Mouse (Mus musculus) limb, embryonic 12.5 days (tissue): ENCODE results near the gene Tas2r131. TPM values are rescaled to one million over a fixed set of nuclear protein-coding genes. Genes with fewer than 3 reads are reported as not detected.
"Not testable (repeated sequence)": the region's sequence is repeated elsewhere in the genome, so short reads cannot be mapped to it uniquely, and the experiment has no call there.

ENCODE experiments used
- ATAC-seq: fragments of 200-750 bp; cut with Nextera tagmentation; 2 replicates; pipeline ENCODE4 v1.8.0; 2017; ENCODE audit warnings: low read depth, moderate TSS enrichment; ENCODE audit not compliant: insufficient number of reproducible peaks, insufficient read depth, low FRiP score, low TSS enrichment
- H3K27ac ChIP-seq: fragments of 300-500 bp; sonication (generic); 2 replicates; pipeline ENCODE4 v1.5.1; 2016; ENCODE audit warnings: mild to moderate bottlenecking, moderate library complexity
- H3K27me3 ChIP-seq: fragments of 300-500 bp; sonication (generic); 2 replicates; pipeline ENCODE4 v1.6.1; 2016; ENCODE audit warnings: mild to moderate bottlenecking, moderate library complexity
- H3K36me3 ChIP-seq: fragments of 300-500 bp; sonication (generic); 2 replicates; pipeline ENCODE4 v1.6.1; 2016; ENCODE audit warnings: mild to moderate bottlenecking, moderate library complexity
- H3K4me1 ChIP-seq: fragments of 300-500 bp; sonication (generic); replicated peaks from 2 replicates; pipeline ENCODE4 v1.6.1; 2016
- H3K4me2 ChIP-seq: fragments of 300-500 bp; sonication (generic); 2 replicates; pipeline ENCODE4 v1.6.1; 2016; ENCODE audit warnings: mild to moderate bottlenecking, moderate library complexity
- H3K4me3 ChIP-seq: fragments of 300-500 bp; sonication (generic); replicated peaks from 2 replicates; pipeline ENCODE4 v1.5.1; 2016; ENCODE audit warnings: mild to moderate bottlenecking
- H3K9ac ChIP-seq: fragments of 300-500 bp; sonication (generic); replicated peaks from 2 replicates; pipeline ENCODE4 v1.6.1; 2016; ENCODE audit warnings: mild to moderate bottlenecking, moderate library complexity
- H3K9me3 ChIP-seq: fragments of 300-500 bp; sonication (generic); 2 replicates; pipeline ENCODE4 v1.6.1; 2016; ENCODE audit warnings: mild to moderate bottlenecking, moderate library complexity
- WGBS: fragments of 180-500 bp; shearing (Covaris S2); methylation state at CpG from one replicate; pipeline ENCODE4 v1.1.7; 2016; 5-methylcytosine and 5-hydroxymethylcytosine counted together
- polyA plus RNA-seq: library from polyadenylated mRNA; unstranded; fragments of >200 nt; fragmentation: Nextera tagmentation; extraction: Ambion mirVana; gene quantifications from 2 replicates; pipeline ENCODE4 v1.2.1, GENCODE M21; 2016

Gene Tas2r131
- not detected in 2 replicates for polyA plus RNA-seq

DNA sequence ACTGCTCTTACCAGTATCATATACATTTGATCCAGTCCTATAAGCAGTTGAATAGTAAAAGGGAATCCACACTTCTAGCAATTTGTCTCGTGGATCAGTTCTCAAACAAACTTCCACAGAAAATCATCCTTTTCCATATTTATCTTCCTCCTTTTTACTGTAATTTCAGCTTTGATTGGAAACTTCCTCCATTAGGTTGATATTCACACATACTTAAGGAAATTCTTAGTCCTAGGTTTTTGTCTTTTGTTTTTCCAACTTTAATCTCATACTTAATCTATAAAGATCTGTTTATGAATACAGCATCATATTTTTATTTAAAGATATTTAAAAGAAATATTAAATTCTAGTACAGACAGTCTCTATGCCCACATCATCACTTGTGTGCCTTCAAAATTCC lies at the start of gene Tas2r131:
Tas2r131 (minus strand) TSS at position 101 of the 400 bp plus-strand sequence.
- WGBS = 76% methylated on average over 1 of the region's 1 CpGs

GRCm38 (mm10) chr6:132980865-132981264 lies 23.1 kb upstream of the Tas2r131 start, which contains the start of gene Tas2r109:
TSS of gene Tas2r109 (minus strand) at chr6:132980965.
- Histone ChIP-seq H3K9me3 (no peaks in the 10 kb centered on the region), H3K9ac (no peak within 1 kb of the TSS), H3K4me1 (no peaks in the 10 kb centered on the region), H3K27me3 (no peaks in the 10 kb centered on the region), H3K27ac (no peak within 1 kb of the TSS), H3K4me2 (no peak within 1 kb of the TSS), H3K4me3 (no peak within 1 kb of the TSS), H3K36me3 (no peaks in the 10 kb centered on the region)
- WGBS = 79% methylated on average over 2 of the region's 2 CpGs
- ATAC-seq = no peak

More for the DNA sequence above, at the start of gene Tas2r131:
- ATAC-seq = no peak
- Histone ChIP-seq H3K27me3 (no peaks in the 10 kb centered on the region), H3K9me3 (no peaks in the 10 kb centered on the region), H3K27ac (no peak within 1 kb of the TSS), H3K4me3 (no peak within 1 kb of the TSS), H3K36me3 (no peaks in the 10 kb centered on the region), H3K9ac (no peak within 1 kb of the TSS), H3K4me1 (no peaks in the 10 kb centered on the region), H3K4me2 (no peak within 1 kb of the TSS)

DNA sequence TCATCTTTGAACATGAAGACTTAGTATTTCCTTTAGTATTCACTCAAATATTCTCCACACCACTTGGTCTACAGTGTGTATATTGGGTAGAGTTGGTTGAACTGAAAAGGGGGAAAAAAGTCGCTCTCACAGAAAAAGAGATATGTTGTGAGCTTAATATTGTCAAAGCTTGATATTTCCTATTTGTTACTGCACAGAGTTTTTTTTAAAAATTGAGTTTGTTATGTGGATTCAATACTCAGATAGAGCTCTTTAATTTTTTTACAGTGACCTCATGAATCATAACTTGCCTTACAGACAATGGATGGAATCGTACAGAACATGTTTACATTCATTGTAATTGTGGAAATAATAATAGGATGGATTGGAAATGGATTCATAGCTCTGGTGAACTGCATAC lies 6.9 kb downstream of the Tas2r131 start, which contains the start of gene Tas2r129:
Tas2r129 (plus strand) TSS at position 301 of the 400 bp plus-strand sequence.
- Histone ChIP-seq H3K27ac (no peak within 1 kb of the TSS), H3K4me1 (no peaks in the 10 kb centered on the region), H3K4me2 (no peak within 1 kb of the TSS), H3K36me3 (no peaks in the 10 kb centered on the region), H3K4me3 (no peak within 1 kb of the TSS), H3K27me3 (no peaks in the 10 kb centered on the region), H3K9ac (no peak within 1 kb of the TSS), H3K9me3 (no peaks in the 10 kb centered on the region)
- 82% methylated on average over 2 of the region's 2 CpGs for WGBS
- ATAC-seq = no peak

DNA sequence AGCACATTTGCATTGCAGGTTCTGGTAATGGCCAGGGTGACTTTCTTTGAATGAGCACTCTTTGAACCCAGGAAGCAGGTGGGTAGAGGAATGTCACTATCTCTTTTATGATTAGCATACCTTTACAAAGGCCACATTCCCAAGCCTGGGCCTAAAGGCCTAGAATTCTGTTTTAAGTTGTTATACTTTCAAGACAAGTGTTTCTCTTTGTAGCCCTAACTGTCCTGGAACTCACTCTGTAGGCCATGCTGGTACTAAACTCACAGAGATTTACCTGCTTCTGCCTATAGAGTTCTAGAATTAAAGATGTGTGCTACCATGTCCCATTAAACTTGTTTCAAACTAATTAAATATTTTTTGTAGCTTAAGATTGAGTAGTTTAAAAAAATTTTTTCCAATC lies 16.3 kb downstream of the Tas2r131 start:
- not testable (repeated sequence) for H3K4me2 ChIP-seq, H3K27ac ChIP-seq, ATAC-seq, H3K27me3 ChIP-seq, H3K9ac ChIP-seq, H3K4me3 ChIP-seq, H3K4me1 ChIP-seq, H3K9me3 ChIP-seq, H3K36me3 ChIP-seq

DNA sequence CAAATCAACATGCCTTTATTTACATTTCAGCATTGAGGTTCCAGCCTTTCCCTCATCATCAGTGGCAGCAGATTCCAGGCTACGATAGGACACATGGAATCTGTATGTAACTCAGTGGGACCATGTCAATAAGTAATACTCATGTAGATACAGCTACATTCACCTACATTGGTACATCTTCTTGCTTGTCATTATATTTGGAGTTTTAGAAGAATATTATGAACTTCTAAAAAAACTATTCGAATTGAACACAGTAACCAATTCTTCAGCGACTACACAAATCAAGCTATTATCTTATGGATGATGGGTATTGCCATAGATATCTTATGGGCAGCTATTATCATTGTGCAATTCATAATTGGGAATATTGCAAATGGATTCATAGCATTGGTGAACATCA lies 48.4 kb downstream of the Tas2r131 start, which contains the start of gene Tas2r125:
Tas2r125 (plus strand) TSS at position 301 of the 400 bp plus-strand sequence.
- Histone ChIP-seq H3K4me2 (no peak within 1 kb of the TSS), H3K4me1 (no peaks in the 10 kb centered on the region), H3K27ac (no peak within 1 kb of the TSS), H3K9me3 (0 out of 2 replicates have a peak, but pooled peaks cover 3% of the 10 kb centered on the region), H3K27me3 (no peaks in the 10 kb centered on the region), H3K9ac (no peak within 1 kb of the TSS), H3K36me3 (no peaks in the 10 kb centered on the region), H3K4me3 (no peak within 1 kb of the TSS)
- no peak for ATAC-seq
- WGBS = 84% methylated on average over 3 of the region's 3 CpGs

Other genes starting within 250 kb of the Tas2r131 start
- gene Tas2r122, start 246.0 kb downstream of the Tas2r131 start, polyA plus RNA-seq = not detected in 2 replicates
- gene Tas2r115, start 219.9 kb downstream of the Tas2r131 start, polyA plus RNA-seq = not detected in 2 replicates
- not detected in 2 replicates for gene Tas2r124, start 203.2 kb downstream of the Tas2r131 start, polyA plus RNA-seq
- not detected in 2 replicates for gene Tas2r102, start 195.8 kb downstream of the Tas2r131 start, polyA plus RNA-seq
- not detected in 2 replicates for gene Tas2r136, start 179.8 kb downstream of the Tas2r131 start, polyA plus RNA-seq
- gene Tas2r117, start 155.1 kb downstream of the Tas2r131 start, polyA plus RNA-seq = not detected in 2 replicates
- not detected in 2 replicates for gene Tas2r123, start 110.8 kb downstream of the Tas2r131 start, polyA plus RNA-seq
- not detected in 2 replicates for gene Tas2r116, start 102.5 kb downstream of the Tas2r131 start, polyA plus RNA-seq
- gene Tas2r110, start 89.9 kb downstream of the Tas2r131 start, polyA plus RNA-seq = not detected in 2 replicates
- not detected in 2 replicates for gene Tas2r113, start 64.9 kb downstream of the Tas2r131 start, polyA plus RNA-seq
- not detected in 2 replicates for gene Tas2r125, start 48.3 kb downstream of the Tas2r131 start, polyA plus RNA-seq
- gene Tas2r129, start 6.8 kb downstream of the Tas2r131 start, polyA plus RNA-seq = not detected in 2 replicates
- gene Tas2r109, start 23.0 kb upstream of the Tas2r131 start, polyA plus RNA-seq = not detected in 2 replicates
- not detected in 2 replicates for gene Tas2r103, start 79.2 kb upstream of the Tas2r131 start, polyA plus RNA-seq
- not detected in 2 replicates for gene Tas2r140, start 97.9 kb upstream of the Tas2r131 start, polyA plus RNA-seq
- gene Smim10l1, start 147.0 kb upstream of the Tas2r131 start, polyA plus RNA-seq = 96.8 and 100 TPM in 2 replicates